Mouse (Mus musculus): ENCODE data around the gene Gm35315.
"Not testable (repeated sequence)": the region's sequence is repeated elsewhere in the genome, so short reads cannot be mapped to it uniquely, and the experiment has no call there.

Gm35315 gene

GRCm38 (mm10) chr5:110101716-110102347 lies 7.6 kb upstream of the Gm35315 start:
- DNase-seq (ENCODE audit: low spot score): no peak

GRCm38 (mm10) chr5:110100921-110101631 lies 6.9 kb upstream of the Gm35315 start:
- DNase-seq (ENCODE audit: low spot score): no peak

GRCm38 (mm10) chr5:110099656-110100580 lies 5.7 kb upstream of the Gm35315 start, which contains the start of gene Plcxd1:
Gene Plcxd1 (plus strand): TSS chr5:110099969.
- DNase-seq (ENCODE audit: low spot score): no peak

- no peak for DNase-seq (ENCODE audit: low spot score)
These were observed 4.8 kb upstream of the Gm35315 start for GRCm38 (mm10) chr5:110098991-110099477.

- no peak for DNase-seq (ENCODE audit: low spot score)
These were observed 610 bp upstream of the Gm35315 start for GRCm38 (mm10) chr5:110094847-110095213.

- no peak for DNase-seq (ENCODE audit: low spot score)
These were observed 2.7 kb downstream of the Gm35315 start for GRCm38 (mm10) chr5:110091546-110091945.

- DNase-seq (ENCODE audit: low spot score): no peak
These were observed 7.9 kb downstream of the Gm35315 start for GRCm38 (mm10) chr5:110086161-110086866.

- no peak for DNase-seq (ENCODE audit: low spot score)
These were observed 11.3 kb downstream of the Gm35315 start for GRCm38 (mm10) chr5:110082961-110083360.

- not testable (repeated sequence) for DNase-seq (ENCODE audit: low spot score)
These were observed 21.8 kb downstream of the Gm35315 start, which contains the start of gene Gm17655 for GRCm38 (mm10) chr5:110072413-110072812. Gene Gm17655 (minus strand): TSS chr5:110072513.

- peak; percentile 67 for DNase-seq (ENCODE audit: low spot score)
These were observed 36.4 kb downstream of the Gm35315 start for GRCm38 (mm10) chr5:110057637-110058408.
